Mouse (Mus musculus) liver, embryonic 16.5 days (tissue): ENCODE data around the gene Elmo2. TPM values are rescaled to one million over a fixed set of nuclear protein-coding genes. Genes with fewer than 3 reads are reported as not detected.

ENCODE experiments used
- ATAC-seq: fragments of 200-750 bp; cut with Nextera tagmentation; 2 replicates; pipeline ENCODE4 v1.8.0; 2017; ENCODE audit warnings: low read depth, mild to moderate bottlenecking, moderate number of reproducible peaks, moderate library complexity
- H3K27ac ChIP-seq: fragments of 300-500 bp; sonication (generic); 2 replicates; pipeline ENCODE4 v1.5.1; 2014; ENCODE audit warnings: mild to moderate bottlenecking, low read length
- H3K27me3 ChIP-seq: fragments of 300-500 bp; sonication (generic); 2 replicates; pipeline ENCODE4 v1.6.1; 2014; ENCODE audit warnings: low read depth, low read length, mixed read lengths; ENCODE audit not compliant: control insufficient read depth, insufficient read depth
- H3K36me3 ChIP-seq: fragments of 300-500 bp; sonication (generic); 2 replicates; pipeline ENCODE4 v1.6.1; 2014; ENCODE audit warnings: mild to moderate bottlenecking; ENCODE audit not compliant: control insufficient read depth, insufficient read depth
- H3K4me1 ChIP-seq: fragments of 300-500 bp; sonication (generic); 2 replicates; pipeline ENCODE4 v1.6.1; 2014; ENCODE audit warnings: low read depth, low read length, mixed read lengths; ENCODE audit not compliant: control insufficient read depth
- H3K4me2 ChIP-seq: fragments of 300-500 bp; sonication (generic); 2 replicates; pipeline ENCODE4 v1.6.1; 2014; ENCODE audit warnings: low read depth, low read length, mixed read lengths
- H3K4me3 ChIP-seq: fragments of 300-500 bp; sonication (generic); 2 replicates; pipeline ENCODE4 v1.5.1; 2014; ENCODE audit warnings: low read depth, mild to moderate bottlenecking, low read length
- H3K9ac ChIP-seq: fragments of 300-500 bp; sonication (generic); 2 replicates; pipeline ENCODE4 v1.6.1; 2014; ENCODE audit warnings: low read depth, low read length
- H3K9me3 ChIP-seq: fragments of 300-500 bp; sonication (generic); replicated peaks from 2 replicates; pipeline ENCODE4 v1.6.1; 2016; ENCODE audit warnings: low read length; ENCODE audit not compliant: control insufficient read depth
- WGBS: fragments of 180-500 bp; shearing (Covaris S2); extraction: QIAGEN DNeasy Blood & Tissue Kit; methylation state at CpG from one replicate; pipeline ENCODE4 v1.1.7; 2014; ENCODE audit not compliant: insufficient replicate concordance; 5-methylcytosine and 5-hydroxymethylcytosine counted together
- polyA plus RNA-seq: library from polyadenylated mRNA; unstranded; fragments of >200 nt; fragmentation: Nextera tagmentation; extraction: Ambion mirVana; gene quantifications from 2 replicates; pipeline ENCODE4 v1.2.1, GENCODE M21; 2015

Elmo2 gene
- polyA plus RNA-seq, 1 experiment from 2014 or later = 16.3 TPM

DNA sequence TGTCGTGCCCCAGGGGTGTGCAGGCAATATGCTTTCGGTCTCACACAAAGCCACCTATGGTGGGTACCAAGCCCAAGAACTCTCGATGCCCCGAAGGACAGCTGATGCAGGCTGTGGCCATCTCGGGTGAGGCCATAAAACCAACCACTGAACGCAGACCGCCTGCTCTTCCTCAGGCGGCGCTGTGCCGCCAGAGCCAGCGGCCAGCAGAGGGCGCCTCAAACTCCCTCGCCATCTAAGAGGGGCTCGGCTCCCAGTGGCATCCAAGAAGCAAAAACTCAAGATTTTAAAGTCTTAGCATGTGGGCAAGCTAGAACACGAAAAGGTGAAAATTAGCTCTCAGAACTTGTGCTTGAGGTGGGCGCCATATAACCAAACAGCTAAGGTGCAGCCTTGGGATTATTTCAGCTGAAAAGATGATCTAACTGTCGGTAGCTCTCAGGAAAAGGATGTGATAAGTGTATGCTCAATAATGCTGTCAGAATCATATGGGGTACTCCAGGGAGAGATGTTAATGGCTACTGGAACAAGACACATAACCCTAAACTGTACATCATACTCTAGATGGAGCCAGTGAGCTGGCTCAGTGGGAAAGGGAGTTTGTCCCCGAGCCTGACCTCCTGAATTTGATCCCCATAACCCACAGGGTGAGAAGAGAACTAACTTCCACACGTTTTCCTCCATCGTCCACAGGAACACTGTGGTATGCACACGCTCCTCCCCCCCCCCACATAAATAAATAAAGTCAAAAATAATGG lies 38.2 kb upstream of the Elmo2 start:
- WGBS = 8% methylated on average over 21 of the region's 21 CpGs

DNA sequence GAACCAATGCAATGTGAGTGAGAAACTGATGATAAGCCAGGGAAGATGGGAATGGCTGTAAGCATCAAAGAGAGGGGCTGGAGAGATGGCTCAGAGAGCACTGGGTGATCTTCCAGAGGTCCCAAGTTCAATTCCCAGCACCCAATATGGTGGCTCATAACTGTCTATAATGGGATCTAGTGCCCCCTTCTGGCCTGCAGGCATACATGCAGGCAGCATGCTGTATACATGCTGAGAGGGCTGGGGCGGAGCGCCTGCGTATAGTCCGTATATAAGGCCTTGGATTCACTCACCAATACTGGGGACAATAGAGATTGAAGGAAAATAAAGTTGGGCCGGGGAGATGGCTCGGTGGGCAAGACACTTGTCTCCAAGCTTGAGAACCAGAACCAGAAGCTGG lies 37.0 kb upstream of the Elmo2 start:
- Histone ChIP-seq H3K9ac (no peak overlapping the region), H3K27me3 (no peaks in the 10 kb centered on the region; the same call in 1 of the 2 replicates), H3K4me3 (no peak overlapping the region), H3K27ac (no peak overlapping the region), H3K4me2 (no peak overlapping the region), H3K9me3 (no peaks in the 10 kb centered on the region), H3K36me3 (no peaks in the 10 kb centered on the region), H3K4me1 (no peaks in the 10 kb centered on the region; the same call in 1 of the 2 replicates)
- no peak for ATAC-seq
- 79% methylated on average over 6 of the region's 6 CpGs for WGBS

More for the DNA sequence above, 38.2 kb upstream of the Elmo2 start:
- H3K4me2 ChIP-seq = no peak overlapping the region
- no peaks in the 10 kb centered on the region; the same call in 1 of the 2 replicates for H3K4me1 ChIP-seq
- no peak overlapping the region for H3K9ac ChIP-seq
- no peak for ATAC-seq
- H3K27me3 ChIP-seq = peaks cover 5% of the 10 kb centered on the region
- H3K9me3 ChIP-seq = no peaks in the 10 kb centered on the region
- H3K27ac ChIP-seq = no peak overlapping the region
- no peaks in the 10 kb centered on the region for H3K36me3 ChIP-seq
- H3K4me3 ChIP-seq = no peak overlapping the region

DNA sequence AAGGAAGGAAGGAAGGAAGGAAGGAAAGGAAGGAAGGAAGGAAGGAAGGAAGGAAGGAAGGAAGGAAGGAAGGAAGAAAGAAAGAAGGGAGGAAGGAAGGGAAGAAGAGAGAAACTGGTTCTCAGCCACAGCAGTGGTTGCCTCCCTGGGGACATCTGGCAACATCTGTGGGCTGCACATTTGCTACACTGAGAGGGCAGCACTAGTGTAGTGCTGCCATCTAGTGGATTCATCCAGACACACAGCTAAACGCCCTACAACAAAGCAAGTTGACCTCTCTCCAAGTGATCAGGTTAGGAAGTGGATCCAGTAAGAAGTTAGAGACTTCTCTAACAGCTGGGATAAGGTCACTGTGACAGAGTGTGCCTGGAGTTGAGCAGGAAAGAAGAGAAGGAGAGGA lies 34.6 kb upstream of the Elmo2 start:
- Histone ChIP-seq H3K9me3 (no peaks in the 10 kb centered on the region), H3K27ac (no peak overlapping the region), H3K27me3 (no peaks in the 10 kb centered on the region), H3K9ac (no peak overlapping the region), H3K4me2 (no peak overlapping the region), H3K36me3 (no peaks in the 10 kb centered on the region), H3K4me1 (no peaks in the 10 kb centered on the region), H3K4me3 (no peak overlapping the region)
- 0% methylated on average over 1 of the region's 1 CpGs for WGBS
- 0 out of 2 replicates have a peak, but pooled peaks have one; percentile 32 for ATAC-seq

DNA sequence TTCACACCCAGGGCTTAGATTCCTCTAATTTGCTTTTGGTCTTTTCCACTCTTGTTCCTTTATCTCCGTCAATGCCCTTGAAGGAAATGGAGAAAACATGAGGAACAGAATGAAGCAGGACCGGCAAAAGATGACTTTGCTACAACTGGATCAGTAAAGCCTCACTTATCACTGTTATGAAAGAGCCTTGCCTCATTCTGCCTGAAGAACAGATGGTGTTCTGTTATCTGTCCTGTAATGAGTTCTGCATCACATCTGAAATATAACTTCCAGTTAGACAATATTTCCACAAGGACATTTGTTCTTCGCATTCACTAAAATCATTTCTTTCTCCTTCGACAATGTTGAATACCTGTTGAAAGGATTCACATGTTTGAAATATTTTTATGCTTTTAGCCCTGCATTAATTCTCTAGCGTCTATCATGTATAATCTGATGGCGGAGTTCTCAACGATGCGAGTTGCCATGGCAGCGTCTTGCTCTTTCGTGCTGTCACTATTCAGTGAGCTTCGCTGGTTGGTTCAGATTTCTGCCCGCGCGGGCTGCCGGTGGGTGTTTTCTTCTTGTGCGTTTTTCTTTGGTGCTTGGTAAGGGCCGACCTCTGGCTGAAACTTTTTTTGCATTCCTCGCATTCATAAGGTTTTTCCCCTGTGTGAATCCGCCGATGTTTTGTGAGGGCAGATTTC lies 25.7 kb upstream of the Elmo2 start:
- 80% methylated on average over 20 of the region's 20 CpGs for WGBS
- Histone ChIP-seq H3K4me3 (no peak overlapping the region), H3K9ac (no peak overlapping the region), H3K4me2 (no peak overlapping the region), H3K4me1 (no peaks in the 10 kb centered on the region), H3K27ac (no peak overlapping the region), H3K36me3 (no peaks in the 10 kb centered on the region), H3K27me3 (no peaks in the 10 kb centered on the region), H3K9me3 (peaks cover 2% of the 10 kb centered on the region; the same call in 1 of the 2 replicates)
- ATAC-seq = no peak

DNA sequence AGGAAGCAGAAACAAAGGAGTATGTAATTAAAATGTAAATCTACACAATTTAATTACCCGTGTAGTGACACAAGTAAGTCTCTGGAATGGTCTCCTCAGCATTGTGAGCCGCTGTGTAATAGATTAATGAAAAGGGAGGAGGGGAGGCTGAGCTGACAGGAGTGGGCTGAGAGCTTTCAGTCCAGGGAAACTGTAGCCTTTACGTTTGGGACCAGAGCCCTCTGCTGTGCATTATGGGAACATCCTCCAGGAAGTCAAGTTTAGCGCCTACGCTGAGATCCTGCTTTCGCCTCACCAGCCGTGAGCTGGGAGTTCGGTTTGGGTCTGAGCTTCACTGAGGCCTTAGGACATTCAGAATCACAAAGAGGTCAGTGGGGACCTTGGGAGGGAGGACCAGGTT lies 23.2 kb upstream of the Elmo2 start:
- H3K27me3 ChIP-seq = no peaks in the 10 kb centered on the region
- no peak overlapping the region for H3K9ac ChIP-seq
- H3K9me3 ChIP-seq = peaks cover 2% of the 10 kb centered on the region; the same call in 1 of the 2 replicates
- ATAC-seq = no peak
- no peaks in the 10 kb centered on the region for H3K4me1 ChIP-seq
- 25% methylated on average over 8 of the region's 8 CpGs for WGBS
- H3K27ac ChIP-seq = no peak overlapping the region
- H3K36me3 ChIP-seq = no peaks in the 10 kb centered on the region
- H3K4me3 ChIP-seq = no peak overlapping the region
- no peak overlapping the region for H3K4me2 ChIP-seq

DNA sequence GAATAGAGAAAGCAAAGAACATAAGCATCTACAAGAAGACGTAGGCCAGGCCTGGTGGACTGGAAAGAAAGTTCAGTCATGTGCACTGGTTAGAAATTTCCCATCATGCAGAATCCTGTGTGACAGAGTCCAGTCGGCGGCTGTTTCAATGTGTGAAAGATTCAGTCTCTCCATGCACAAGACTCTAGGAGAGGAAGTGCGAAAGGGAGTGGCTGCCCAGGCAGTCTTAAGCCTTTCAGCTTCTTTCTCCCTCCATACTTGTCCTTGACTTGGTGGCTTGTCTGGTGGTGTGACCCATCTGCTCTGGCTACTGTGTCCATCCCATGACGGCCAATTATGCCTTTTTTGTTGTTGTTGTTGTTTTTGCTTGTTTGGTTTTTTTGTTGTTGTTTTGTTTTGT lies 19.9 kb upstream of the Elmo2 start:
- WGBS = 79% methylated on average over 5 of the region's 5 CpGs
- no peak for ATAC-seq

DNA sequence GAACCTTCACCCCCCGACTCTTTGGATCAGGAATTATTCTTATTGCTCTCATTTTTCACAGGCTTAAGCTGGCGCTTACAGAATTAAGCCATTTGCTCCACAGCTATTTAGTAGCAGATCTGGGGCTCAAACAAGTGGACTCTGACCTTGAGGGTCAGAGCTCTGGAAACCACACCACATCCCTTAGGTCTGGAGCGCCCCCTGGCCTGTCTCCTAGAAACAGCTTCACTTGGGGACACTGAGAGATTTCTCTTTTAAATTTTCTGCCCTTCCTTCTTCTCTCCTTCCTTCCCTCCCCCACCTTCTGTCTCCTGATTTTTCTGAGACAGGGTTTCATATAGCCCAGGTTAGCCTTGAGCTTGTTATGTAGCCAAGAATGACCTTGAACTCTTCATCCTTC lies 10.9 kb upstream of the Elmo2 start:
- H3K4me2 ChIP-seq = no peak overlapping the region
- 22% methylated on average over 3 of the region's 3 CpGs for WGBS
- ATAC-seq = 0 out of 2 replicates have a peak, but pooled peaks have one; percentile 30

More for the DNA sequence above, 19.9 kb upstream of the Elmo2 start:
- H3K4me2 ChIP-seq = no peak overlapping the region
- H3K27ac ChIP-seq = no peak overlapping the region
- H3K4me3 ChIP-seq = no peak overlapping the region
- no peaks in the 10 kb centered on the region for H3K4me1 ChIP-seq
- H3K27me3 ChIP-seq = no peaks in the 10 kb centered on the region
- no peaks in the 10 kb centered on the region for H3K36me3 ChIP-seq
- H3K9ac ChIP-seq = no peak overlapping the region
- no peaks in the 10 kb centered on the region for H3K9me3 ChIP-seq

DNA sequence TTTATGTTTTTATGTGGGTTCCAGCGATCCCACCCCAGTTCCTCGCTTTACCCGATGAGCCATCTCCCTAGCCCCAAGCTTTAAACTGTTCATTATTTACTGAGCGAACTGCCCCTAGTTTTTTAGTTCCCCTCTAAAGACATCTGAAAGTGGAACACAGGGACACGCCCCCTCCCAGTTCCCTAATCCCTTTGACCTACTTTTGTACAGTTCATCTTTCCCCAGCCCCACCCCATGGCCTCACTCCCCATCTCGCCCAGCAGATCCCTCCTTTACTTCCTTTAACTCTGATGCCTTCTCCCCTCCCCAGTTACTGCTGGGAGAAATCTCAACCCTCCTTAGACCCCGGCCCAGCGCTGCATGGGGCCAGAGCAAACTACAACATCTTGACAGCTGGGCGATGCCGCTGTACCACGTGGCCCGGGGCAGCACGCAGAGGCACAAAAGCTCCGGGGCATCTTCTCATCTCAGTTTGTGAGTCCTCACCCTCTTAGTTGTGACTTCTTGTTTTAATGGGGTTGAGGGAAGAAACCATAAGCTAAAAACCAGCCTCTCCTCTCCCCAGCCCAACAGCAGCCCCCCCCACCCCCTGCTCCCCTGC lies 6.4 kb upstream of the Elmo2 start:
- Histone ChIP-seq H3K36me3 (no peaks in the 10 kb centered on the region), H3K4me2 (no peak overlapping the region), H3K4me3 (no peak overlapping the region), H3K27me3 (no peaks in the 10 kb centered on the region), H3K27ac (0 out of 2 replicates have a peak overlapping the region, but pooled peaks have one; percentile 3), H3K9me3 (no peaks in the 10 kb centered on the region), H3K4me1 (peaks cover 11% of the 10 kb centered on the region), H3K9ac (no peak overlapping the region)
- no peak for ATAC-seq
- 33% methylated on average over 14 of the region's 14 CpGs for WGBS

More for the DNA sequence above, 10.9 kb upstream of the Elmo2 start:
- Histone ChIP-seq H3K4me3 (no peak overlapping the region), H3K4me1 (no peaks in the 10 kb centered on the region; the same call in 1 of the 2 replicates), H3K36me3 (no peaks in the 10 kb centered on the region), H3K27me3 (no peaks in the 10 kb centered on the region), H3K27ac (no peak overlapping the region), H3K9me3 (no peaks in the 10 kb centered on the region), H3K9ac (no peak overlapping the region)
